Mouse (Mus musculus): ENCODE data around the gene Gm20388. TPM values are rescaled to one million over a fixed set of nuclear protein-coding genes. Genes with fewer than 3 reads are reported as not detected.
A peak's percentile ranks its signal among the peaks of the same experiment; 100 is the strongest.

Gm20388 gene
- polyA plus RNA-seq, 1 experiment from 2014 or later, result not detected

DNA sequence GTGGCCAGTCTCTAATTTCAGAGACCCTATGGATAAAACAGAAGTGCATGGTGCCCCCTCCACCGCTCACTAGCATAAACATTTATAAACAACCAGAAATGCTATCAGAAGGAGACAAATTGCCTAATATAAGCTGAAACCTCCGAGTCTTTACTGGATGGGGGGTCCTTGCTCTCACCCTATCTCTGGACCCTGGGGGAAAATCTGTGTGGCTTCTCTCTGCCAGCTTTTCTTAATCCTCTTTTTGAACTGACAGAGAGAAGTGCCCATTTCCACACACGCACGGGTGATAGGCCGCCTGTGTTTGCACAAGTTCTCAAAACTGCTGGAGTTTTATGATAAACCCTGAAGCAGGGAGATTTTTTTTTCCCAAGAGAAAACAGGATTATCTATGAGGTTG lies 3744.1 kb downstream of the Gm20388 start:
- H3K4me3 ChIP-seq (ENCODE audit: low read depth, low read length), result peak overlapping the region; percentile 72

DNA sequence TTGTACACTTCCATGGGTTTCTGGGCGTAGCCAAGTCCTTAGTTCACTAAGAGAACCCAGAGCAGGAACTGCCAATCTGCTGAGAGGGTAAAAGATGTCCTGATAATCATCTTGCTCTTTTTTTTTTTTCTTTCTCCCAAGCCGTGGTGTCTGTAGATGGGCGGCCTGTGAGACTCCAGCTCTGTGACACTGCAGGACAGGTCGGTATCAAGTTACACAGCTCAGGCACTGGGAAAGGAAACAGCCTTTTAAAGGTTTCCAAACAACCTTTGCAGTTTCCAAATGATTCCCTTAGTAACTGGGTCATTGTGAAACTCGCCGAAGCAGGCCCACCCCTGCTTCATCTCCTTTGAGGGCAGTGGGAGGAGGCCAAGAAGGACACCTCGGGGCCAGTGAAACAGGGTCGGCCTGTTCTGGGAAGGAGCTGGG lies 3744.7 kb downstream of the Gm20388 start:
- 3% methylated on average over 8 of the region's 8 CpGs for WGBS
- H3K27ac ChIP-seq (ENCODE audit: low read depth, low read length), result no peak overlapping the region
- no peak for ATAC-seq (ENCODE audit: low FRiP score)

More for the DNA sequence above, 3744.1 kb downstream of the Gm20388 start:
- peak overlapping the region; percentile 76 for H3K4me2 ChIP-seq
- DNase-seq (ENCODE audit: low spot score, missing footprints), result no peak
- H3K27me3 ChIP-seq (ENCODE audit: control insufficient read depth, insufficient read depth, low read length), result no peaks in the 10 kb centered on the region
- no peak overlapping the region for H3K27ac ChIP-seq (ENCODE audit: low read depth, low read length)
- no peaks in the 10 kb centered on the region for H3K9me3 ChIP-seq (ENCODE audit: control insufficient read depth, low read length)
- H3K9ac ChIP-seq (ENCODE audit: low read length), result peak overlapping the region; percentile 93
- peaks cover 16% of the 10 kb centered on the region for H3K4me1 ChIP-seq (ENCODE audit: control insufficient read depth, insufficient read depth, low read length)
- ATAC-seq (ENCODE audit: low FRiP score), result no peak
- WGBS, result 9% methylated on average over 5 of the region's 5 CpGs
- H3K36me3 ChIP-seq (ENCODE audit: control insufficient read depth, insufficient read depth, low read length), result 0 out of 2 replicates have a peak, but pooled peaks cover 2% of the 10 kb centered on the region

DNA sequence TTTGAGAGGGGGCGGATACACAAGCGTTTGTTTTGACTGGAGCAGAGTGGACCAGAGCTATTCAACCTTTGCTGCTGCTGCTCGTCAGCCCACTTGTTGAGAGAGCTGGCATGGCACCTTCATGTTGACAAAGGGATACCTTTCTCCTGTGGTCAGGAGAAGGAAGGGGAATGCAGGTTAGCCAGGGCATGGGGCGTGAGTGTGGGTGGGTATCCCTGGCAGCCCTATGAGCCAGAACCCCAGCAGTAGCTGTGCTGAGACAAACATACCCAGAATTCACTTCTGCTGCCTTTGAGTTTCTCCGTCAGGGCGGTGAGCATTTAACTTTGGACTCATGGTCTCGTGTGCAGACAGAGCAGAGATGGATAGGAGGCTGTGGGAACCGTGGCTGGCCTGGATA lies 3747.2 kb downstream of the Gm20388 start:
- Histone ChIP-seq H3K9ac (ENCODE audit: low read length) (no peak overlapping the region), H3K4me2 (no peak overlapping the region), H3K27me3 (ENCODE audit: control insufficient read depth, insufficient read depth, low read length) (no peaks in the 10 kb centered on the region), H3K9me3 (ENCODE audit: control insufficient read depth, low read length) (no peaks in the 10 kb centered on the region), H3K4me1 (ENCODE audit: control insufficient read depth, insufficient read depth, low read length) (peaks cover 16% of the 10 kb centered on the region), H3K4me3 (ENCODE audit: low read depth, low read length) (no peak overlapping the region), H3K36me3 (ENCODE audit: control insufficient read depth, insufficient read depth, low read length) (0 out of 2 replicates have a peak, but pooled peaks cover 2% of the 10 kb centered on the region), H3K27ac (ENCODE audit: low read depth, low read length) (no peak overlapping the region)
- ATAC-seq (ENCODE audit: low FRiP score), result no peak
- peak; percentile 69 for DNase-seq (ENCODE audit: low spot score, missing footprints)
- WGBS, result 93% methylated on average over 8 of the region's 8 CpGs

More for the DNA sequence above, 3744.7 kb downstream of the Gm20388 start:
- no peaks in the 10 kb centered on the region for H3K9me3 ChIP-seq (ENCODE audit: control insufficient read depth, low read length)
- H3K27me3 ChIP-seq (ENCODE audit: control insufficient read depth, insufficient read depth, low read length), result no peaks in the 10 kb centered on the region
- H3K9ac ChIP-seq (ENCODE audit: low read length), result peak overlapping the region; percentile 93; the same call in 1 of the 2 replicates
- peak overlapping the region; percentile 72; the same call in 1 of the 2 replicates for H3K4me3 ChIP-seq (ENCODE audit: low read depth, low read length)
- peak; percentile 89 for DNase-seq (ENCODE audit: low spot score, missing footprints)
- H3K4me1 ChIP-seq (ENCODE audit: control insufficient read depth, insufficient read depth, low read length), result peaks cover 16% of the 10 kb centered on the region
- H3K4me2 ChIP-seq, result peak overlapping the region; percentile 76
- 0 out of 2 replicates have a peak, but pooled peaks cover 2% of the 10 kb centered on the region for H3K36me3 ChIP-seq (ENCODE audit: control insufficient read depth, insufficient read depth, low read length)

DNA sequence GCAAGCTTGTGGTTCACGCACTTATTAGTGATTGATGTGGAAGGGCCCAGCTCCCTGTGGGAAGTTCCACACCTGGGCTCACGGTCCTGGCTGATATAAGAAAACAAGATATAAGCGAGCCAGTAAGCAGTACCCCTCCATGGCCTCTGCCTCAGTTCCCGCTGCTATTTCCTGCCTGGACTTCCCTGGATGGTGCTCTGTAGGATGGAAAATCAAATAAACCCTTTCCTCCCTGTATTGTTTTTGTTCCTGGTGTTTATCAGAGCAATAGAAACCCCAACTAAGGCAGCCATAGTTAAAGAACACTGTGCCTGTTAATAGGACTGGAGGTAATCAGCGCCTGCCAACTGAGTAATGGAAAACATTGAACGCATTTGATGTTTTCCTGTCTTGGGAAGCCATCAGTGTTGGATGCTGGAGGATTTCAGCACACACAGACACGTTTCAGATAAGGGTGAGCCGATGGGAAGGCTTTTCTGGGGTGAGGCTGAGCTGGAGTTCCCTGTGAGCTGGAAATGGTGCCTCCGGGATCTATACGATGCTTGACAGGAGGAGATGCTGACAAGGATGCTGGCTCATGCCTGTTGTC lies 3748.9 kb downstream of the Gm20388 start:
- H3K36me3 ChIP-seq (ENCODE audit: control insufficient read depth, insufficient read depth, low read length), result 0 out of 2 replicates have a peak, but pooled peaks cover 2% of the 10 kb centered on the region
- no peaks in the 10 kb centered on the region for H3K27me3 ChIP-seq (ENCODE audit: control insufficient read depth, insufficient read depth, low read length)
- H3K9ac ChIP-seq (ENCODE audit: low read length), result no peak overlapping the region
- no peaks in the 10 kb centered on the region for H3K9me3 ChIP-seq (ENCODE audit: control insufficient read depth, low read length)
- H3K27ac ChIP-seq (ENCODE audit: low read depth, low read length), result no peak overlapping the region
- peak; percentile 28 for DNase-seq (ENCODE audit: low spot score, missing footprints)
- H3K4me1 ChIP-seq (ENCODE audit: control insufficient read depth, insufficient read depth, low read length), result peaks cover 11% of the 10 kb centered on the region
- H3K4me3 ChIP-seq (ENCODE audit: low read depth, low read length), result no peak overlapping the region
- no peak for ATAC-seq (ENCODE audit: low FRiP score)
- H3K4me2 ChIP-seq, result no peak overlapping the region
- 87% methylated on average over 10 of the region's 10 CpGs for whole genome bisulfite sequencing

DNA sequence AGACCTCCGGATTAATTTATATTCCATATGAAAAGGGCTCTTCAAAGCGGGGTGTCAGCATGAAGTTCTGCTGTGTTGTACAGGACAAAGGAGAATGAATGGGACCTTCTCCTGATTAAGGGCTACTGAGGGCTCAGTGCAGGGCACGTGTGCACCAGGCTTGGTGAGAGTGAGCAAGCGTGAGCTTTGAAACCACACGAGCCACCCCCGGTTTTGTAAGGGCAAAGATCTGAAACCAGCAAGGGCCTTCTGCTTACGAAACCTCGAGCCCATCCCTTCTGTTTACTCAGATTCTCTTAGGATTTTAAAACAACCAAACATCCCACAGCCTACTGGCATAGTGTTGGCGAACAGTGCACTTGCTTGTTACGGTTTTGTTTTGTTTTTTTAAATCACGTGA lies 3750.9 kb downstream of the Gm20388 start:
- Histone ChIP-seq H3K4me3 (ENCODE audit: low read depth, low read length) (no peak overlapping the region), H3K36me3 (ENCODE audit: control insufficient read depth, insufficient read depth, low read length) (0 out of 2 replicates have a peak, but pooled peaks cover 2% of the 10 kb centered on the region), H3K27me3 (ENCODE audit: control insufficient read depth, insufficient read depth, low read length) (no peaks in the 10 kb centered on the region), H3K4me2 (no peak overlapping the region), H3K9ac (ENCODE audit: low read length) (no peak overlapping the region), H3K4me1 (ENCODE audit: control insufficient read depth, insufficient read depth, low read length) (no peaks in the 10 kb centered on the region), H3K27ac (ENCODE audit: low read depth, low read length) (no peak overlapping the region), H3K9me3 (ENCODE audit: control insufficient read depth, low read length) (no peaks in the 10 kb centered on the region)
- 90% methylated on average over 11 of the region's 11 CpGs for WGBS
- DNase-seq (ENCODE audit: low spot score, missing footprints) (no peak), ATAC-seq (ENCODE audit: low FRiP score) (no peak)

DNA sequence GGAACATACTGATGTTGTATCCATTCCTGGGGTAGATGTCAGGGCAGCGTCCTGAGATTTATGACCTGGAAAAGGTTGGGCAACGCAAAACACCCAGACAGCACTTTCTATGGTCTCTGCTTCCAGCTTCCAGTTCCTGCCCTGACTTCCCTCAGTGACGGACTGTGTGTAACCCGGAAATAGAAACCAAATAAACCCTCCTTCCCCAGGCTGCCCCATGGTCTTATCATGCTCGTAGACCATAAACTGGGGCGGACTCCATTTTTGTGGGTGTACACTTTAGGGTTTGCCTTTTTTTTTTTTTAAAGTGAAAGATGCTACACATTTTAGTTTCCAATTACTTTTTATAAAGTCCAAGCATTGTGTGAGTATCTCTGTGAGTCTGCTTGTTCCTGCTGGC lies 3754.9 kb downstream of the Gm20388 start:
- 89% methylated on average over 6 of the region's 6 CpGs for WGBS
- Histone ChIP-seq H3K36me3 (ENCODE audit: control insufficient read depth, insufficient read depth, low read length) (no peaks in the 10 kb centered on the region), H3K9ac (ENCODE audit: low read length) (no peak overlapping the region), H3K4me1 (ENCODE audit: control insufficient read depth, insufficient read depth, low read length) (no peaks in the 10 kb centered on the region), H3K27me3 (ENCODE audit: control insufficient read depth, insufficient read depth, low read length) (no peaks in the 10 kb centered on the region), H3K4me3 (ENCODE audit: low read depth, low read length) (no peak overlapping the region), H3K27ac (ENCODE audit: low read depth, low read length) (no peak overlapping the region), H3K4me2 (no peak overlapping the region), H3K9me3 (ENCODE audit: control insufficient read depth, low read length) (no peaks in the 10 kb centered on the region)
- DNase-seq (ENCODE audit: low spot score, missing footprints), result no peak
- ATAC-seq (ENCODE audit: low FRiP score), result no peak

DNA sequence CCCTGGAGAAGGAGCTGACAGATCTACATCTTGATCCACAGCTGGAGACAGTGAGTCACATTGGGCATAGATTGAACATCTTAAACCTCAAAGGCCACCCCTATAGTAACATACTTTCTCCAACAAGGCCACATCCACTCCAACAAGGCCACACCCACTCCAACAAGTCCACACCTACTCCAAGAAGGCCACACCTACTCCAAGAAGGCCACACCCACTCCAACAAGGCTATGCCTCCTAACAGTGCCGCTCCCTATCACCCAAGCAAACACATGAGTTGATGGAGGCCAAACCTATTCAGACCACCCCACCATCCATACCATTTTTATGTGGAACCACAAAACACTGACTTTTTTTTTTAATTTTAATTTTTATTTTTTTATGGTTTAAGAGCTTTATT lies 3756.2 kb downstream of the Gm20388 start:
- no peaks in the 10 kb centered on the region for H3K36me3 ChIP-seq (ENCODE audit: control insufficient read depth, insufficient read depth, low read length)
- H3K4me2 ChIP-seq, result no peak overlapping the region
- ATAC-seq (ENCODE audit: low FRiP score), result no peak
- H3K27ac ChIP-seq (ENCODE audit: low read depth, low read length), result no peak overlapping the region
- no peaks in the 10 kb centered on the region for H3K9me3 ChIP-seq (ENCODE audit: control insufficient read depth, low read length)
- no peaks in the 10 kb centered on the region for H3K4me1 ChIP-seq (ENCODE audit: control insufficient read depth, insufficient read depth, low read length)
- H3K9ac ChIP-seq (ENCODE audit: low read length), result no peak overlapping the region
- H3K4me3 ChIP-seq (ENCODE audit: low read depth, low read length), result no peak overlapping the region
- no peaks in the 10 kb centered on the region for H3K27me3 ChIP-seq (ENCODE audit: control insufficient read depth, insufficient read depth, low read length)
- 91% methylated on average over 1 of the region's 1 CpGs for WGBS
- no peak for DNase-seq (ENCODE audit: low spot score, missing footprints)

DNA sequence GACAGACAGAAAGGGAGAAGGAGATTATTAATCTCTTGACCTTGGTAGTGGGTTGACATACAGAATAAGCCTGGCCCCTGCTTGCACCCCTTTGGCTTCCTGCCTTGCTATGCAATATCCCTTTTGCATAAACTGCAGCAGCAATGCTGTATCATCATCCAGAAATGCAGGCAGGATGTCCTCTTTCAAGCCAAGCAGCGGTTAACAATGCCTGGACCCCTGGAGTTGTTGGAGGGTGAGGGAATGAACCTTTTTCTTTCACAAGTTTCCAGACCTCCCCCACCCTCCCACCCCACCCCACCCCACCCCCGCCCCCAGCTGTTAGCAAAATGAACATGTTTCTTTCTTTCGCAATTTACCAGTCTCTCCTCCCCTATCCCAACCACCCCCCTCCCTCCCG lies 3758.0 kb downstream of the Gm20388 start:
- no peak overlapping the region for H3K4me3 ChIP-seq (ENCODE audit: low read depth, low read length)
- H3K4me2 ChIP-seq, result no peak overlapping the region
- no peak overlapping the region for H3K27ac ChIP-seq (ENCODE audit: low read depth, low read length)

DNA sequence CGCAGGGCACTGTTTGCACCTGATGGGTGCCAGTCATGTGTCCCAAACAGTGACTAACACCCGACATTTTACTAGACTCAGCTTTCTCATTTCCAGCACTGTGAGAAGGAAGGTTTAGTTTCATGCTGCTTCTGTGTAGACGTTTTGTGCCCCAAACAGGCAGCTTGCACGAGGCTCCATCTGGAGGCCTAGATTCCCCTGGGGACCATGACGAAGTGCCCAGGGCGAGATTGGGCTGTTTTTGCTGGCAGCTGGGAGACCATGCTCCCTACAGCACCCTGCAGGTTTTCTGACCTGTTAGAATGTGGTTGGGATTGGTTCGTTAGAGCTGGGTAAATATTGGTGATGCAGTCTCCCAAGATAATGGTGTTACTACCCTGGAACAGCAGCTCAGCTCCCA lies 3760.1 kb downstream of the Gm20388 start:
- H3K27ac ChIP-seq (ENCODE audit: low read depth, low read length), result no peak overlapping the region
- H3K9me3 ChIP-seq (ENCODE audit: control insufficient read depth, low read length), result no peaks in the 10 kb centered on the region
- H3K9ac ChIP-seq (ENCODE audit: low read length), result no peak overlapping the region
- H3K4me3 ChIP-seq (ENCODE audit: low read depth, low read length), result no peak overlapping the region
- no peaks in the 10 kb centered on the region for H3K36me3 ChIP-seq (ENCODE audit: control insufficient read depth, insufficient read depth, low read length)
- no peaks in the 10 kb centered on the region for H3K27me3 ChIP-seq (ENCODE audit: control insufficient read depth, insufficient read depth, low read length)
- DNase-seq (ENCODE audit: low spot score, missing footprints), result no peak
- WGBS, result 75% methylated on average over 7 of the region's 7 CpGs
- ATAC-seq (ENCODE audit: low FRiP score), result no peak
- H3K4me1 ChIP-seq (ENCODE audit: control insufficient read depth, insufficient read depth, low read length), result no peaks in the 10 kb centered on the region
- no peak overlapping the region for H3K4me2 ChIP-seq

More for the DNA sequence above, 3758.0 kb downstream of the Gm20388 start:
- Histone ChIP-seq H3K9me3 (ENCODE audit: control insufficient read depth, low read length) (no peaks in the 10 kb centered on the region), H3K27me3 (ENCODE audit: control insufficient read depth, insufficient read depth, low read length) (no peaks in the 10 kb centered on the region), H3K4me1 (ENCODE audit: control insufficient read depth, insufficient read depth, low read length) (no peaks in the 10 kb centered on the region), H3K9ac (ENCODE audit: low read length) (no peak overlapping the region), H3K36me3 (ENCODE audit: control insufficient read depth, insufficient read depth, low read length) (no peaks in the 10 kb centered on the region)
- ATAC-seq (ENCODE audit: low FRiP score) (no peak), DNase-seq (ENCODE audit: low spot score, missing footprints) (no peak)
- WGBS, result 54% methylated on average over 4 of the region's 4 CpGs

Data from midbrain, embryonic 11.5 days (tissue).